Mouse (Mus musculus) small intestine, adult 2 months (tissue): ENCODE measurements at regions not wholly inside any gene's neighbourhood (a gene's known extent, or its start where the extent isn't known, plus 50 kb on each side); places are given as distances from the start of the nearest gene placed in this dataset.

ENCODE experiments used
- CTCF ChIP-seq: fragments of 200-500 bp; IDR thresholded peaks from 2 replicates; pipeline ENCODE4 v1.5.1; 2012; ENCODE audit warnings: low read depth, mild to moderate bottlenecking, control low read depth, inconsistent platforms, low read length, moderate library complexity, mixed read lengths; ENCODE audit not compliant: insufficient replicate concordance, insufficient read length; ENCODE audit errors: extremely low read depth
- POLR2A ChIP-seq: fragments of 200-500 bp; IDR thresholded peaks from 2 replicates; pipeline ENCODE4 v1.6.1; 2012; ENCODE audit warnings: low read depth, mild to moderate bottlenecking, control low read depth, inconsistent platforms, low read length, moderate library complexity

- TF ChIP-seq POLR2A (no peak), CTCF (no peak)
Observed at GRCm38 (mm10) chr10:15294125-15294524, 576.1 kb upstream of the Gje1 start.
